ENCODE assay signal across 8 mouse cellular contexts in genomic region chr7:126248088-126248487, GRCm38 (mm10). TPM values are rescaled to one million over a fixed set of nuclear protein-coding genes. Genes with fewer than 3 reads are reported as not detected.
A peak's percentile ranks its signal among the peaks of the same experiment; 100 is the strongest.
DNase-seq lines count a peak whose midpoint lies in the region; ATAC-seq lines count a peak whose summit lies in the region.

No protein-coding gene starts in this region.

- no peak overlapping the region for H3K27ac ChIP-seq in lung, embryonic 16.5 days (ENCODE audit: low read length)
- no peak overlapping the region for H3K27ac ChIP-seq in forebrain, embryonic 14.5 days (ENCODE audit: low read depth, low read length)
- H3K27ac ChIP-seq in hindbrain, embryonic 13.5 days: no peak overlapping the region

- no peaks in the 10 kb centered on the region for H3K9me3 ChIP-seq in lung, embryonic 16.5 days (ENCODE audit: control insufficient read depth, low read length)
- no peaks in the 10 kb centered on the region for H3K9me3 ChIP-seq in forebrain, embryonic 14.5 days (replicated peaks; ENCODE audit: control insufficient read depth, low read length)
- no peaks in the 10 kb centered on the region for H3K9me3 ChIP-seq in hindbrain, embryonic 13.5 days

- no peak overlapping the region for H3K4me2 ChIP-seq in lung, embryonic 16.5 days (ENCODE audit: low read depth, low read length)
- H3K4me2 ChIP-seq in forebrain, embryonic 14.5 days (ENCODE audit: low read length): 0 out of 2 replicates have a peak overlapping the region, but pooled peaks have one; percentile 9
- peak overlapping the region; percentile 26 for H3K4me2 ChIP-seq in hindbrain, embryonic 13.5 days

- peak; percentile 59; the same call in 1 of the 2 replicates for ATAC-seq in lung, embryonic 16.5 days (ENCODE audit: low read depth)
- ATAC-seq in forebrain, embryonic 14.5 days: no peak
- no peak; the same call in 1 of the 2 replicates for ATAC-seq in hindbrain, embryonic 13.5 days (ENCODE audit: low FRiP score)

- H3K27me3 ChIP-seq in lung, embryonic 16.5 days (ENCODE audit: control insufficient read depth, insufficient read depth, low read depth, low read length): no peaks in the 10 kb centered on the region
- H3K27me3 ChIP-seq in forebrain, embryonic 14.5 days (replicated peaks; ENCODE audit: control insufficient read depth, insufficient read depth, low read length): no peaks in the 10 kb centered on the region
- H3K27me3 ChIP-seq in hindbrain, embryonic 13.5 days: peaks cover 13% of the 10 kb centered on the region

- no peak for DNase-seq in lung, postnatal 14 days
- peak; percentile 26 for DNase-seq in forebrain, embryonic 14.5 days (ENCODE audit: low spot score)
- DNase-seq in retina, postnatal 1 day: peak; percentile 55
- DNase-seq in adipocyte (ENCODE audit: low spot score): no peak
- no peak for DNase-seq in urinary bladder, postnatal 25 days (ENCODE audit: low spot score)
- no peak for DNase-seq in kidney, adult 11 months

- no peak overlapping the region for H3K4me3 ChIP-seq in lung, embryonic 16.5 days (ENCODE audit: low read length)
- H3K4me3 ChIP-seq in forebrain, embryonic 14.5 days (ENCODE audit: low read depth, low read length): no peak overlapping the region
- no peak overlapping the region for H3K4me3 ChIP-seq in hindbrain, embryonic 13.5 days

- H3K4me1 ChIP-seq in lung, embryonic 16.5 days (replicated peaks; ENCODE audit: control insufficient read depth, insufficient read depth, low read length): no peaks in the 10 kb centered on the region
- no peaks in the 10 kb centered on the region; the same call in 1 of the 2 replicates for H3K4me1 ChIP-seq in forebrain, embryonic 14.5 days (ENCODE audit: control insufficient read depth, insufficient read depth, low read length)
- peaks cover 11% of the 10 kb centered on the region for H3K4me1 ChIP-seq in hindbrain, embryonic 13.5 days (replicated peaks)

- H3K36me3 ChIP-seq in lung, embryonic 16.5 days (ENCODE audit: control insufficient read depth, insufficient read depth, low read length): no peaks in the 10 kb centered on the region
- no peaks in the 10 kb centered on the region for H3K36me3 ChIP-seq in forebrain, embryonic 14.5 days (ENCODE audit: control insufficient read depth, insufficient read depth, low read length)
- no peaks in the 10 kb centered on the region for H3K36me3 ChIP-seq in hindbrain, embryonic 13.5 days

- 7% methylated on average over 6 of the region's 6 CpGs for WGBS in lung, embryonic 16.5 days
- 3% methylated on average over 6 of the region's 6 CpGs for WGBS in forebrain, embryonic 14.5 days
- whole genome bisulfite sequencing in hindbrain, embryonic 13.5 days: 6% methylated on average over 6 of the region's 6 CpGs

- H3K9ac ChIP-seq in lung, embryonic 16.5 days (ENCODE audit: low read length): no peak overlapping the region
- H3K9ac ChIP-seq in forebrain, embryonic 14.5 days (ENCODE audit: low read length): 0 out of 2 replicates have a peak overlapping the region, but pooled peaks have one; percentile 21
- H3K9ac ChIP-seq in hindbrain, embryonic 13.5 days: peak overlapping the region; percentile 40; the same call in 1 of the 2 replicates

RNA-seq across cellular contexts. Expression of gene Sbk1, which starts 24.3 kb away (rescaled TPM):
- polyA plus RNA-seq in lung, embryonic 16.5 days (2015; fragmentation: Nextera tagmentation; extraction: Ambion mirVana): 14.0 and 16.5 TPM in 2 replicates
- 289 and 315 TPM in 2 replicates for polyA plus RNA-seq in forebrain, embryonic 14.5 days (2014; fragmentation: Nextera tagmentation; extraction: Ambion mirVana)
- polyA plus RNA-seq in hindbrain, embryonic 13.5 days (2015; fragmentation: Nextera tagmentation; extraction: Ambion mirVana): 248 and 253 TPM in 2 replicates

RNA-seq across cellular contexts. Expression of gene Xpo6, which starts 47.8 kb away (rescaled TPM):
- polyA plus RNA-seq in lung, embryonic 16.5 days (2015; fragmentation: Nextera tagmentation; extraction: Ambion mirVana): 32.3 and 37.5 TPM in 2 replicates
- 46.1 and 48.6 TPM in 2 replicates for polyA plus RNA-seq in forebrain, embryonic 14.5 days (2014; fragmentation: Nextera tagmentation; extraction: Ambion mirVana)
- polyA plus RNA-seq in hindbrain, embryonic 13.5 days (2015; fragmentation: Nextera tagmentation; extraction: Ambion mirVana): 45.8 and 46.8 TPM in 2 replicates

Comparison
In these comparisons a context has a peak if more than half of its experiments do, and no peak if none do; other contexts are left out.
1. DNase-seq: peak in forebrain, embryonic 14.5 days (single experiment) and retina, postnatal 1 day (single experiment); none in lung, postnatal 14 days (single experiment), adipocyte (single experiment), urinary bladder, postnatal 25 days (single experiment) and kidney, adult 11 months (single experiment).
2. RNA of gene Sbk1, which starts 24.3 kb away (polyA plus RNA-seq): 289 to 315 TPM in forebrain, embryonic 14.5 days and 248 to 253 TPM in hindbrain, embryonic 13.5 days; 14.0 to 16.5 TPM in lung, embryonic 16.5 days; every median in the first group is over 10 times any median in the second.